Mouse (Mus musculus) myocyte (in vitro differentiated cells): ENCODE measurements around the gene Lamtor2. TPM values are rescaled to one million over a fixed set of nuclear protein-coding genes. Genes with fewer than 3 reads are reported as not detected.

Experiments
- H3K27me3 ChIP-seq: one replicate; pipeline ENCODE4 v1.6.1; 2011; ENCODE audit not compliant: control insufficient read depth, insufficient read depth, insufficient read length
- H3K36me3 ChIP-seq: one replicate; pipeline ENCODE4 v1.6.1; 2011; ENCODE audit not compliant: control insufficient read depth, insufficient read depth
- H3K4me2 ChIP-seq: one replicate; pipeline ENCODE4 v1.6.1; 2011; ENCODE audit warnings: low read depth, control low read depth
- H3K4me3 ChIP-seq: one replicate; pipeline ENCODE4 v1.5.1; 2011; ENCODE audit warnings: mild to moderate bottlenecking, control low read depth, moderate library complexity
- H3K79me2 ChIP-seq: one replicate; pipeline ENCODE4 v1.6.1; 2011; ENCODE audit not compliant: control insufficient read depth, insufficient read depth
- H3ac ChIP-seq: one replicate; pipeline ENCODE4 v1.6.1; 2011; ENCODE audit not compliant: control insufficient read depth, insufficient read length
- CEBPB ChIP-seq: IDR thresholded peaks from 2 replicates; pipeline ENCODE4 v1.6.1; 2011; ENCODE audit warnings: mild to moderate bottlenecking, moderate library complexity; ENCODE audit not compliant: poor library complexity, insufficient read depth, severe bottlenecking
- E2F4 ChIP-seq: IDR thresholded peaks from one replicate; pipeline ENCODE4 v1.6.1; 2011; ENCODE audit warnings: mild to moderate bottlenecking, control low read depth, moderate library complexity; ENCODE audit not compliant: insufficient read depth
- MAX ChIP-seq: IDR thresholded peaks from one replicate; pipeline ENCODE4 v1.6.1; 2011; ENCODE audit warnings: low read depth, mild to moderate bottlenecking, control low read depth
- MYOD1 ChIP-seq, 3 experiments: IDR thresholded peaks; one replicate each; pipeline ENCODE4 v1.6.1; 2011; ENCODE audit warnings: control low read depth in 2 of 3, low read depth in 2 of 3, mild to moderate bottlenecking in 2 of 3, moderate library complexity in 1 of 3; ENCODE audit not compliant: insufficient read length in 2 of 3, control insufficient read depth in 1 of 3
- MYOG ChIP-seq, 3 experiments: IDR thresholded peaks; one replicate each; pipeline ENCODE4 v1.6.1; 2011; ENCODE audit warnings: control low read depth in 2 of 3, low read depth in 2 of 3, mild to moderate bottlenecking in 2 of 3; ENCODE audit not compliant: insufficient read length in 2 of 3, control insufficient read depth in 1 of 3, insufficient read depth in 1 of 3
- POLR2A ChIP-seq: IDR thresholded peaks from one replicate; pipeline ENCODE4 v1.6.1; 2011; ENCODE audit warnings: low read depth, mild to moderate bottlenecking, control low read depth, moderate library complexity; ENCODE audit not compliant: insufficient read length
- POLR2AphosphoS2 ChIP-seq: IDR thresholded peaks from one replicate; pipeline ENCODE4 v1.6.1; 2011; ENCODE audit warnings: low read depth, control low read depth; ENCODE audit not compliant: insufficient read length
- REST ChIP-seq: IDR thresholded peaks from one replicate; pipeline ENCODE4 v1.6.1; 2011; ENCODE audit warnings: mild to moderate bottlenecking, control low read depth, moderate library complexity; ENCODE audit not compliant: insufficient read depth, insufficient read length
- SRF ChIP-seq: IDR thresholded peaks from one replicate; pipeline ENCODE4 v1.6.1; 2011; ENCODE audit warnings: low read depth; ENCODE audit not compliant: control insufficient read depth, insufficient read length
- TCF12 ChIP-seq: IDR thresholded peaks from one replicate; pipeline ENCODE4 v1.6.1; 2011; ENCODE audit warnings: mild to moderate bottlenecking, control low read depth; ENCODE audit not compliant: poor library complexity, insufficient read depth, severe bottlenecking
- TCF3 ChIP-seq: IDR thresholded peaks from one replicate; pipeline ENCODE4 v1.6.1; 2011; ENCODE audit warnings: low read depth, control low read depth; ENCODE audit not compliant: insufficient read length
- USF1 ChIP-seq: IDR thresholded peaks from one replicate; pipeline ENCODE4 v1.6.1; 2011; ENCODE audit warnings: low read depth, mild to moderate bottlenecking, control low read depth, moderate library complexity
- polyA plus RNA-seq: library from polyadenylated mRNA; unstranded; fragments of >200 nt; fragmentation: generic; extraction: Trizol; gene quantifications from one replicate; pipeline ENCODE4 v1.2.1, GENCODE M21; 2012; ENCODE audit warnings: missing spikeins

Gene Lamtor2
- polyA plus RNA-seq, 1 experiment, result 165 TPM

GRCm38 (mm10) chr3:88527565-88527964 lies 25.3 kb downstream of the Lamtor2 start:
- Histone ChIP-seq H3K27me3 (no peaks in the 10 kb centered on the region), H3K4me2 (peak overlapping the region; percentile 21), H3K79me2 (peaks cover 29% of the 10 kb centered on the region), H3K4me3 (no peak overlapping the region), H3K36me3 (no peaks in the 10 kb centered on the region), H3ac (no peak overlapping the region)
- TF ChIP-seq CEBPB (no peak), MAX (no peak), TCF12 (peak; percentile 14), POLR2AphosphoS2 (no peak), POLR2A (no peak), TCF3 (no peak), MYOG (IDR thresholded peaks at IDR 0.05; ENCODE audit: control insufficient read depth in 1 of 3, insufficient read depth in 1 of 3, insufficient read length in 2 of 3, low read depth in 2 of 3) (peak in 2 of 3 experiments; percentile 57 to 76), SRF (no peak), REST (no peak), E2F4 (no peak), USF1 (no peak), MYOD1 (IDR thresholded peaks at IDR 0.05; ENCODE audit: control insufficient read depth in 1 of 3, insufficient read length in 2 of 3, low read depth in 2 of 3) (peak in 2 of 3 experiments; percentile 1 to 32)

- Histone ChIP-seq H3K27me3 (no peaks in the 10 kb centered on the region), H3K36me3 (no peaks in the 10 kb centered on the region), H3K4me2 (peak overlapping the region; percentile 57), H3ac (no peak overlapping the region), H3K79me2 (peaks cover 22% of the 10 kb centered on the region), H3K4me3 (no peak overlapping the region)
- TF ChIP-seq CEBPB (no peak), POLR2AphosphoS2 (peak; percentile 54), MYOG (IDR thresholded peaks at IDR 0.05; ENCODE audit: control insufficient read depth in 1 of 3, insufficient read depth in 1 of 3, insufficient read length in 2 of 3, low read depth in 2 of 3) (peak in 1 of 3 experiments; percentile 5), MYOD1 (IDR thresholded peaks at IDR 0.05; ENCODE audit: control insufficient read depth in 1 of 3, insufficient read length in 2 of 3, low read depth in 2 of 3) (no peak), POLR2A (peak; percentile 28), TCF3 (no peak)
These were observed 26.4 kb downstream of the Lamtor2 start for GRCm38 (mm10) chr3:88526157-88527131.

- TF ChIP-seq MYOG (IDR thresholded peaks at IDR 0.05; ENCODE audit: control insufficient read depth in 1 of 3, insufficient read depth in 1 of 3, insufficient read length in 2 of 3, low read depth in 2 of 3) (no peak), TCF3 (no peak)
- Histone ChIP-seq H3K36me3 (no peaks in the 10 kb centered on the region), H3K4me3 (no peak overlapping the region), H3K4me2 (no peak overlapping the region), H3K79me2 (peaks cover 15% of the 10 kb centered on the region), H3K27me3 (no peaks in the 10 kb centered on the region), H3ac (no peak overlapping the region)
These were observed 27.9 kb downstream of the Lamtor2 start for GRCm38 (mm10) chr3:88525021-88525420.

- no peaks in the 10 kb centered on the region for H3K36me3 ChIP-seq
- no peak for TF ChIP-seq TCF3
- no peak for TF ChIP-seq POLR2AphosphoS2
- no peak for TF ChIP-seq USF1
- TF ChIP-seq E2F4, result no peak
- H3K4me3 ChIP-seq, result no peak overlapping the region
These were observed 29.8 kb downstream of the Lamtor2 start for GRCm38 (mm10) chr3:88523027-88523426.

GRCm38 (mm10) chr3:88521803-88522331 lies 31.0 kb downstream of the Lamtor2 start:
- Histone ChIP-seq H3K36me3 (no peaks in the 10 kb centered on the region), H3K79me2 (peaks cover 7% of the 10 kb centered on the region), H3K4me2 (peak overlapping the region; percentile 10), H3ac (no peak overlapping the region), H3K4me3 (no peak overlapping the region), H3K27me3 (no peaks in the 10 kb centered on the region)
- TF ChIP-seq POLR2AphosphoS2, result peak; percentile 73
- TF ChIP-seq MAX, result no peak
- no peak for TF ChIP-seq TCF3
- no peak for TF ChIP-seq CEBPB
- no peak for TF ChIP-seq TCF12

More at GRCm38 (mm10) chr3:88523027-88523426, 29.8 kb downstream of the Lamtor2 start:
- no peaks in the 10 kb centered on the region for H3K27me3 ChIP-seq
- no peak overlapping the region for H3K4me2 ChIP-seq
- no peak overlapping the region for H3ac ChIP-seq
- H3K79me2 ChIP-seq, result peaks cover 7% of the 10 kb centered on the region
